Mouse (Mus musculus) heart, embryonic 13.5 days (tissue): ENCODE measurements around the gene Mtx1. TPM values are rescaled to one million over a fixed set of nuclear protein-coding genes. Genes with fewer than 3 reads are reported as not detected.

Source experiments
- ATAC-seq: fragments of 200-750 bp; cut with Nextera tagmentation; 2 replicates; pipeline ENCODE4 v1.8.0; 2017; ENCODE audit warnings: moderate TSS enrichment; ENCODE audit not compliant: insufficient number of reproducible peaks, low FRiP score, low TSS enrichment; ENCODE audit errors: extremely low read depth
- H3K27ac ChIP-seq: fragments of 300-500 bp; sonication (generic); replicated peaks from 2 replicates; pipeline ENCODE4 v1.5.1; 2015; ENCODE audit warnings: moderate library complexity, mild to moderate bottlenecking, inconsistent platforms
- H3K27me3 ChIP-seq: fragments of 300-500 bp; sonication (generic); replicated peaks from 2 replicates; pipeline ENCODE4 v1.6.1; 2015; ENCODE audit warnings: mild to moderate bottlenecking, inconsistent platforms
- H3K36me3 ChIP-seq: fragments of 300-500 bp; sonication (generic); 2 replicates; pipeline ENCODE4 v1.6.1; 2015; ENCODE audit warnings: mild to moderate bottlenecking, inconsistent platforms
- H3K4me1 ChIP-seq: fragments of 300-500 bp; sonication (generic); 2 replicates; pipeline ENCODE4 v1.6.1; 2015; ENCODE audit warnings: inconsistent platforms
- H3K4me2 ChIP-seq: fragments of 300-500 bp; sonication (generic); 2 replicates; pipeline ENCODE4 v1.6.1; 2015; ENCODE audit warnings: inconsistent platforms, mild to moderate bottlenecking, moderate library complexity
- H3K4me3 ChIP-seq: fragments of 300-500 bp; sonication (generic); 2 replicates; pipeline ENCODE4 v1.5.1; 2015; ENCODE audit warnings: moderate library complexity, mild to moderate bottlenecking, inconsistent platforms
- H3K9ac ChIP-seq: fragments of 300-500 bp; sonication (generic); 2 replicates; pipeline ENCODE4 v1.6.1; 2015; ENCODE audit warnings: inconsistent platforms, mild to moderate bottlenecking, moderate library complexity
- H3K9me3 ChIP-seq: fragments of 300-500 bp; sonication (generic); 2 replicates; pipeline ENCODE4 v1.6.1; 2016; ENCODE audit warnings: inconsistent platforms
- WGBS: fragments of 180-500 bp; shearing (Covaris S2); methylation state at CpG from one replicate; pipeline ENCODE4 v1.1.7; 2015; ENCODE audit warnings: mixed read lengths; 5-methylcytosine and 5-hydroxymethylcytosine counted together
- polyA plus RNA-seq: library from polyadenylated mRNA; unstranded; fragments of >200 nt; fragmentation: Nextera tagmentation; extraction: Ambion mirVana; gene quantifications from 2 replicates; pipeline ENCODE4 v1.2.1, GENCODE M21; 2015

Gene Mtx1
- polyA plus RNA-seq, 1 experiment from 2014 or later: 126 TPM

DNA sequence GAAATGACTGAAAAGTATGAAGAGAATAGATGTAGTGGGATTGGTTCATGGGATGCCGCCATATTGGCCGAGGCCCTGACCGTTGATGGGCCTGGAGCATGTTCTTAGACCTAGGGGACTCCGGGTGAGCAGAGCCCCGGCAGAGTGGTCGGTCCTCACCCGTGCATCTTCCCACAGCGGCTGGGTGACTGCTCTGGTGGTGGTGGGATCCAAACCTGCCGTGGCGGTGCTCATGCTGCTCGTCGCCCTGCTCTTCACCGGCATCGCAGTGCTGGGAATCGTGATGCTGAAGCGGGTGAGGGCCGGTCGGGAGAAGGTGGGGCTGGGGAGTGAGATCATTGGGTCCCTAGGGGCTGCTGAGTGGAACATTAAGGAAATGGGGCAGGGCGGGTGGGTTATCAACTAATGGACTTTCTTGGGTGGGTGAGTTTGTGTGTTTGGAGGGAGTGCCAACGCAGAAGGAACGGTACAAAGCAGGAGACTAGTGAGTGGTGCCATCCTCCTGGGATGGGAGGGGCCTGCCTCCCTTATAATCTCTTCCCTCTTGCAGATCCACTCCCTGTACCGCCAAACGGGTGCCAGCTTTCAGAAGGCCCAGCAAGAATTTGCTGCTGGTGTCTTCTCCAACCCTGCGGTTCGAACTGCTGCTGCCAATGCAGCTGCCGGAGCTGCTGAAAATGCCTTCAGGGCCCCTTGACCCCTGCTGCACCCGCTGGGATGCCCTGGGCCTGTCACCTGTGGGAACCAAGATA is 45.0 kb downstream of the Mtx1 start:
- Histone ChIP-seq H3K27me3 (peaks cover 7% of the 10 kb centered on the region; the same call in 1 of the 2 replicates), H3K9me3 (no peaks in the 10 kb centered on the region), H3K4me2 (no peak overlapping the region), H3K27ac (peak overlapping the region; percentile 28; the same call in 1 of the 2 replicates), H3K9ac (no peak overlapping the region), H3K36me3 (peaks cover 44% of the 10 kb centered on the region), H3K4me1 (peaks cover 38% of the 10 kb centered on the region), H3K4me3 (no peak overlapping the region)
- no peak for ATAC-seq
- 87% methylated on average over 27 of the region's 27 CpGs for WGBS

DNA sequence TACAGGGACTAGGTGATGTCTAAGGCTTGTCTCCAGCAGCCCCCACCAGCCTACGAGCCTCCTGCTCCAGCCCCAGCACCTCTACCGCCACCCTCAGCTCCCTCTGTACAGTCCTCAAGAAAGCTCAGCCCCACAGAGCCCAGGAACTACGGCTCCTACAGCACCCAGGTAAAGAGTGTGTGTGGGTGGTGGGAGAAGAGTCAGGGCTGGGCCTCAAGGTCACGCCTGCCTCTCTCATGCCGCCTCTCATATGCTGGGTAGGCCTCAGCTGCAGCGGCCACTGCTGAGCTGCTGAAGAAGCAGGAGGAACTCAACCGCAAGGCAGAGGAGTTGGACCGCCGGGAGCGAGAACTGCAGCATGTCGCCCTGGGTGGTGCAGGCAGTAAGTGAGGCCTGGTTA is 47.8 kb downstream of the Mtx1 start:
- no peak overlapping the region for H3K9ac ChIP-seq
- no peak for ATAC-seq
- no peak overlapping the region for H3K27ac ChIP-seq
- H3K36me3 ChIP-seq: peaks cover 67% of the 10 kb centered on the region
- no peak overlapping the region; the same call in 1 of the 2 replicates for H3K4me3 ChIP-seq
- H3K27me3 ChIP-seq: no peaks in the 10 kb centered on the region
- peaks cover 28% of the 10 kb centered on the region for H3K4me1 ChIP-seq
- 0 out of 2 replicates have a peak overlapping the region, but pooled peaks have one; percentile 96 for H3K4me2 ChIP-seq
- 86% methylated on average over 11 of the region's 11 CpGs for WGBS
- H3K9me3 ChIP-seq: no peaks in the 10 kb centered on the region

GRCm38 (mm10) chr3:89178107-89178385 is 48.8 kb downstream of the Mtx1 start:
- Histone ChIP-seq H3K4me3 (peak overlapping the region; percentile 78), H3K4me2 (peak overlapping the region; percentile 96)
- ATAC-seq: no peak

DNA sequence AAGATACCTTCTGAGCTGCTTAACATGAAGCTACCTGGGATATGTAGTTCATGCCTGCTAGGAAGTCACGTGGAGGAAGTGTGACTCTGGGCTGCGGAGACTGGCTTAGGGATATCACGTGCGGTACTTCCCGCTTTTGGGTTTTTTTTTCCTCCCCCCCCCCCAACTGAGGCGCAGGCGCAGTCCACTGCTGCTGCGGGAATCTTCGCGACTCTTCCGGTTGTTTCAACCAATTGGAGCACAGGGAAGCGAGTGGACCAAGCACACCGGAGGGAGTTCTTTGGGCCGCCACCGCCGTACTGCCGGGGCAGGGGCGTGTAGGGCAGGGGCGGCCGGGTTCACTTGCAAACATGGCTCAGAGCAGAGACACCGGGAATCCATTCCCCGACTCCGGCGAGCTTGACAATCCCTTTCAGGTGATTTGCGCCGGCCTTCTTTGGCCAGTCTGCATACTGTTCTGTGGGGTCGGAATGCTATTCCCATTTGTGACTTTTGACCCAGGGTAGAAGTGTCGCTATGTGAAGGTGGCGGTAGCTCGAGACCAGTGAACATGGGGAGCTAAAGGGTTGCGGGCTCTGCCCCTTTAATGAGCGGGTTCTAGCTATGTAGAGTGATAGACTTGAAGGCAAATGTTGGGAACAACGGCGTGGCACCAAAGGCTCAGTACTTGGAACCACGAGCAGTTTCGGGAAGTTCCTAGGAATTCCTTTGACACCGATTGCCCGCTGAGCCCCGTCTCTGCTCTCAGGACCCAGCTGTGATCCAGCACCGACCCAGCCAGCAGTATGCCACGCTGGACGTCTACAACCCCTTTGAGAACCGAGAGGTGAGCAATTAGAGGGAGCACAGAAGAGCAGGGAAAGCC is 49.4 kb downstream of the Mtx1 start, which contains the start of gene Scamp3:
Gene Scamp3 (plus strand): TSS at position 232 of the 865 bp plus-strand sequence.
- Histone ChIP-seq H3K27ac (peak within 1 kb of the TSS; percentile 83), H3K36me3 (peaks cover 81% of the 10 kb centered on the region), H3K27me3 (no peaks in the 10 kb centered on the region), H3K4me3 (peak within 1 kb of the TSS; percentile 78), H3K9me3 (no peaks in the 10 kb centered on the region), H3K4me1 (peaks cover 18% of the 10 kb centered on the region), H3K4me2 (peak within 1 kb of the TSS; percentile 96), H3K9ac (peak within 1 kb of the TSS; percentile 92)
- peak; percentile 86 for ATAC-seq
- 0% methylated on average over 43 of the region's 43 CpGs for WGBS

More at GRCm38 (mm10) chr3:89178107-89178385, 48.8 kb downstream of the Mtx1 start:
- WGBS: 5% methylated on average over 6 of the region's 6 CpGs
- Histone ChIP-seq H3K9ac (peak overlapping the region; percentile 92), H3K36me3 (peaks cover 77% of the 10 kb centered on the region), H3K27ac (peak overlapping the region; percentile 83), H3K9me3 (no peaks in the 10 kb centered on the region), H3K27me3 (no peaks in the 10 kb centered on the region), H3K4me1 (peaks cover 21% of the 10 kb centered on the region)

GRCm38 (mm10) chr3:89176421-89176820 is 50.5 kb downstream of the Mtx1 start:
- ATAC-seq: no peak
- Histone ChIP-seq H3K27ac (no peak overlapping the region), H3K9ac (no peak overlapping the region), H3K4me3 (no peak overlapping the region), H3K9me3 (no peaks in the 10 kb centered on the region), H3K36me3 (peaks cover 81% of the 10 kb centered on the region), H3K27me3 (no peaks in the 10 kb centered on the region), H3K4me2 (no peak overlapping the region), H3K4me1 (peaks cover 15% of the 10 kb centered on the region)
- WGBS: 75% methylated on average over 7 of the region's 7 CpGs

DNA sequence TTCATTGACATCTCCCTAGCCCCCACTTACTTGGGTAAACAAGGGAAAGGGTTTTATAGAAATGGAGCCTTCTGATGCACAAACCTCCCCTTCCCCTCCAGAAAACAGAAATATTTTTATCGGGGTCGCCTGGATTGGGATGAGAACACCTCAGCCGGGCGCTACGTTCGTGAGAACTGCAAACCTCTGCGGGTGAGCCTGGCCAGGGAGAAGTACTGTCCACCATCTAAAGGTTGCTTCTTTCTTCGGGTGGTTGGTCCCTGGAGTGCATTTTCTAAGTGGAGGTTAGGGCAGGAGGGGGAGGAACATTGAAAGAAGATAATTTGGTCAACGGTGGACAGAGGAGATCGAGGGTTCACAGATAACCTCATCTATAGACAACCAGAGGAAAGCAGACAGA is 51.3 kb downstream of the Mtx1 start:
- Histone ChIP-seq H3K4me3 (no peak overlapping the region), H3K9me3 (no peaks in the 10 kb centered on the region), H3K4me1 (peaks cover 15% of the 10 kb centered on the region), H3K36me3 (peaks cover 81% of the 10 kb centered on the region), H3K27ac (no peak overlapping the region), H3K27me3 (no peaks in the 10 kb centered on the region), H3K4me2 (no peak overlapping the region), H3K9ac (no peak overlapping the region)
- no peak for ATAC-seq
- 91% methylated on average over 10 of the region's 10 CpGs for WGBS

DNA sequence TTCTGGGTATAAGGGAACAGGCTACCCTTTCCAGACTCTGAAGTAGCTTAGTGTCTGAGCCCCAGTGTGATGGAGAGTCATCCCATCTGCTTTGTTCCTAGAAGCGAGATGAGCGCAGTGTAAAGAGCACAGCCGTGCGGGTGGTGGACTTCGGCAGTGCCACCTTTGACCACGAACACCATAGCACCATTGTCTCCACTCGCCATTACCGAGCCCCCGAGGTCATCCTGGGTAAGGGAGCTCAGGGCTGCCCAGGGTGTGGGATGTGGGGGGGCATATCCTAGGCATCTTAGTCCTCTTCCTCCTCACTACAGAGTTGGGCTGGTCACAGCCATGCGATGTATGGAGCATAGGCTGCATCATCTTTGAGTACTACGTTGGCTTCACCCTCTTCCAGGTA is 52.0 kb downstream of the Mtx1 start:
- Histone ChIP-seq H3K27me3 (no peaks in the 10 kb centered on the region), H3K36me3 (peaks cover 81% of the 10 kb centered on the region), H3K4me2 (no peak overlapping the region), H3K9ac (no peak overlapping the region), H3K4me1 (peaks cover 15% of the 10 kb centered on the region), H3K27ac (no peak overlapping the region), H3K9me3 (no peaks in the 10 kb centered on the region), H3K4me3 (no peak overlapping the region)
- whole genome bisulfite sequencing: 94% methylated on average over 11 of the region's 11 CpGs
- no peak for ATAC-seq

DNA sequence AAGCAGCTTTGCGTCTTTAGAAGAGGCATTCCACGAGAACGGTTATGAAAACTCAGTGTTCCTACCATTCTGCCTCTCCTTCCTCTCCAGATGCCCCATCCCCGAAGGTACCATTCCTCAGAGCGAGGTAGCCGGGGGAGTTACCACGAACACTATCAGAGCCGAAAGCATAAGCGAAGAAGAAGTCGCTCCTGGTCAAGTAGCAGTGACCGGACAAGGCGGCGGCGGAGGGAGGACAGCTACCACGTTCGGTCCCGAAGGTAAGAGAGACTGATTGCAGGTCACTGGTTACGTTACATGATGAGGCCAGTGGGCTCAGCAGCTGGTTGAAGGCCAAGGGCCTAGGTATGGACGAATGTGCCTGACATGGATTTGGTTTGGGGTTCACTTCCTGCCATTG is 59.9 kb downstream of the Mtx1 start:
- H3K27ac ChIP-seq: no peak overlapping the region
- H3K9ac ChIP-seq: no peak overlapping the region
- no peak overlapping the region for H3K4me2 ChIP-seq
- no peak overlapping the region for H3K4me3 ChIP-seq
- H3K9me3 ChIP-seq: no peaks in the 10 kb centered on the region
- ATAC-seq: no peak
- WGBS: 88% methylated on average over 19 of the region's 19 CpGs
- H3K4me1 ChIP-seq: peaks cover 23% of the 10 kb centered on the region
- H3K36me3 ChIP-seq: peaks cover 54% of the 10 kb centered on the region
- H3K27me3 ChIP-seq: no peaks in the 10 kb centered on the region

DNA sequence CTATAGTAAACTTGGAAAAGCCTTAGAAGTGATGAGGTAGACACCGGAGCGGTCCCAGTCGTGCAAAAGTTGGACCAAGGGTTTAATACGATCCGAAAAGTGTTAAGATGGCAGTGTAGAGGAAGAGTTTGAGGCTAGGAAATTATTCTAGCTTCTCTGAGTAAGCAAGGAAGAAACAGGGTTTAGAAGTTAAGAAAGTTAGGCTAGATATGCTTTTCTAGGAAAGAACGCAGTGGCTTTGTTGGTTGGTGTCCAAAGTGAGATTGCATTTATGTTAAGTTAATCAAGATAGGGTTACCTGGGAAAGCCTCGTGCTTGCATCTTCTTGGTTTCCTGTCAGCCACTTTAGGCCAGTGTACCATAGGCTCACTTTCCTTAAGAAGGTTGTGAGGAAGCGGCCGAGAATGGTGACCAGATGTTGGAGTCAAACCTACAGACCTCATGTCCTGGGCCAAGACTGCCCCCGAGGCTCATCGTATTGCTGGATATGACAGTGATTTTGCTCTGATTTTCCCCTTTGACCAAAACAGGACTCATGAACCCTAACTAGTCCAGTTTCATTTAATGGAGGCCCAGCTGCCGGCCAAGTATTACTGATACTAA is 61.5 kb downstream of the Mtx1 start:
- Histone ChIP-seq H3K4me3 (peak overlapping the region; percentile 90), H3K27ac (peak overlapping the region; percentile 97), H3K4me1 (peaks cover 25% of the 10 kb centered on the region), H3K9me3 (no peaks in the 10 kb centered on the region), H3K4me2 (peak overlapping the region; percentile 92), H3K27me3 (no peaks in the 10 kb centered on the region), H3K9ac (peak overlapping the region; percentile 99), H3K36me3 (peaks cover 39% of the 10 kb centered on the region)
- ATAC-seq: no peak
- 17% methylated on average over 12 of the region's 12 CpGs for WGBS

- peak within 1 kb of the TSS; percentile 90 for H3K4me3 ChIP-seq
- H3K27ac ChIP-seq: peak within 1 kb of the TSS; percentile 97
These were observed 62.2 kb downstream of the Mtx1 start, which contains the start of gene Clk2 for GRCm38 (mm10) chr3:89164506-89165267. TSS of gene Clk2 (plus strand) at chr3:89164795.

More at GRCm38 (mm10) chr3:89164506-89165267, 62.2 kb downstream of the Mtx1 start, which contains the start of gene Clk2:
- peaks cover 3% of the 10 kb centered on the region for H3K27me3 ChIP-seq
- peak within 1 kb of the TSS; percentile 92 for H3K4me2 ChIP-seq
- peak within 1 kb of the TSS; percentile 99 for H3K9ac ChIP-seq
- H3K9me3 ChIP-seq: no peaks in the 10 kb centered on the region
- peaks cover 32% of the 10 kb centered on the region for H3K36me3 ChIP-seq
- peaks cover 31% of the 10 kb centered on the region for H3K4me1 ChIP-seq
- WGBS: under 1% methylated on average over 77 of the region's 79 CpGs
- ATAC-seq: peak; percentile 93
